Mouse (Mus musculus): ENCODE measurements around the gene Rb1.

- TF ChIP-seq TAL1 (IDR thresholded peaks at IDR 0.05; ENCODE audit: low read length) (no peak), GATA1 (IDR thresholded peaks at IDR 0.05; ENCODE audit: low read length) (no peak)
These were observed 44.0 kb upstream of the Rb1 start for GRCm38 (mm10) chr14:73369634-73370033.
